Mouse (Mus musculus) C2C12 (cell line): Measurements from ENCODE around the gene Ptpro.

Experiments
- CEBPB ChIP-seq: IDR thresholded peaks from one replicate; pipeline ENCODE4 v1.6.1; 2011; ENCODE audit warnings: low read depth, mild to moderate bottlenecking, control low read depth, moderate library complexity
- CTCF ChIP-seq: IDR thresholded peaks from one replicate; pipeline ENCODE4 v1.5.1; 2011; ENCODE audit not compliant: control insufficient read depth, insufficient read depth, insufficient read length
- MAX ChIP-seq: IDR thresholded peaks from one replicate; pipeline ENCODE4 v1.6.1; 2011; ENCODE audit warnings: mild to moderate bottlenecking, control low read depth
- MYOG ChIP-seq: IDR thresholded peaks from one replicate; pipeline ENCODE4 v1.6.1; 2011; ENCODE audit not compliant: control insufficient read depth, insufficient read length; ENCODE audit errors: extremely low read depth
- USF1 ChIP-seq: IDR thresholded peaks from one replicate; pipeline ENCODE4 v1.6.1; 2011; ENCODE audit warnings: low read depth, mild to moderate bottlenecking, control low read depth, moderate library complexity

GRCm38 (mm10) chr6:137302561-137302960 is 50.4 kb downstream of the Ptpro start:
- no peak for TF ChIP-seq CEBPB
- no peak for TF ChIP-seq CTCF
- no peak for TF ChIP-seq MYOG
- no peak for TF ChIP-seq USF1
- no peak for TF ChIP-seq MAX
